Mouse (Mus musculus) forebrain, postnatal 0 days (tissue): Measurements from ENCODE around the gene Lman2. TPM values are rescaled to one million over a fixed set of nuclear protein-coding genes. Genes with fewer than 3 reads are reported as not detected.

ENCODE experiments used
- ATAC-seq: fragments of 200-750 bp; cut with Nextera tagmentation; 2 replicates; pipeline ENCODE4 v1.8.0; 2017; ENCODE audit warnings: mild to moderate bottlenecking, moderate library complexity
- DNase-seq: peaks from one replicate; pipeline ENCODE4 v3.0.0-alpha.2; 2015
- H3K27ac ChIP-seq: fragments of 300-500 bp; sonication (generic); 2 replicates; pipeline ENCODE4 v1.5.1; 2014; ENCODE audit warnings: low read depth, mild to moderate bottlenecking, antibody characterized with exemption, low read length, moderate library complexity, mixed read lengths
- H3K27me3 ChIP-seq: fragments of 300-500 bp; sonication (generic); 2 replicates; pipeline ENCODE4 v1.6.1; 2014; ENCODE audit warnings: mild to moderate bottlenecking, low read length, mixed read lengths; ENCODE audit not compliant: insufficient read depth
- H3K36me3 ChIP-seq: fragments of 300-500 bp; sonication (generic); 2 replicates; pipeline ENCODE4 v1.6.1; 2014; ENCODE audit warnings: mild to moderate bottlenecking, moderate library complexity; ENCODE audit not compliant: insufficient read depth
- H3K4me1 ChIP-seq: fragments of 300-500 bp; sonication (generic); 2 replicates; pipeline ENCODE4 v1.6.1; 2014; ENCODE audit warnings: antibody characterized with exemption; ENCODE audit not compliant: insufficient read depth
- H3K4me2 ChIP-seq: fragments of 300-500 bp; sonication (generic); 2 replicates; pipeline ENCODE4 v1.6.1; 2014; ENCODE audit warnings: low read depth, mild to moderate bottlenecking, moderate library complexity
- H3K4me3 ChIP-seq: fragments of 300-500 bp; sonication (generic); 2 replicates; pipeline ENCODE4 v1.5.1; 2014; ENCODE audit warnings: low read depth, low read length, mixed read lengths
- H3K9ac ChIP-seq: fragments of 300-500 bp; sonication (generic); 2 replicates; pipeline ENCODE4 v1.6.1; 2014; ENCODE audit warnings: mild to moderate bottlenecking
- H3K9me3 ChIP-seq: fragments of 300-500 bp; sonication (generic); 2 replicates; pipeline ENCODE4 v1.6.1; 2016; ENCODE audit warnings: low read length
- CTCF ChIP-seq: sonication (generic); IDR thresholded peaks from 2 replicates; pipeline ENCODE4 v1.5.1; 2016; ENCODE audit warnings: antibody characterized with exemption, control low read depth, low read depth
- WGBS: fragments of 180-500 bp; shearing (Covaris S2); extraction: QIAGEN DNeasy Blood & Tissue Kit; methylation state at CpG from one replicate; pipeline ENCODE4 v1.1.7; 2014; 5-methylcytosine and 5-hydroxymethylcytosine counted together
- polyA plus RNA-seq: library from polyadenylated mRNA; unstranded; fragments of >200 nt; fragmentation: Nextera tagmentation; extraction: Ambion mirVana; gene quantifications from 2 replicates; pipeline ENCODE4 v1.2.1, GENCODE M21; 2015
- total RNA-seq: library from RNA; depleted of rRNA; stranded (reverse); fragments of >200 nt; gene quantifications from 2 replicates; pipeline ENCODE4 v1.2.3, GENCODE M21; 2014; rRNA removed

Gene Lman2
- total and polyA plus RNA-seq, 2 experiments from 2014 or later = 32.8 to 62.6 TPM

DNA sequence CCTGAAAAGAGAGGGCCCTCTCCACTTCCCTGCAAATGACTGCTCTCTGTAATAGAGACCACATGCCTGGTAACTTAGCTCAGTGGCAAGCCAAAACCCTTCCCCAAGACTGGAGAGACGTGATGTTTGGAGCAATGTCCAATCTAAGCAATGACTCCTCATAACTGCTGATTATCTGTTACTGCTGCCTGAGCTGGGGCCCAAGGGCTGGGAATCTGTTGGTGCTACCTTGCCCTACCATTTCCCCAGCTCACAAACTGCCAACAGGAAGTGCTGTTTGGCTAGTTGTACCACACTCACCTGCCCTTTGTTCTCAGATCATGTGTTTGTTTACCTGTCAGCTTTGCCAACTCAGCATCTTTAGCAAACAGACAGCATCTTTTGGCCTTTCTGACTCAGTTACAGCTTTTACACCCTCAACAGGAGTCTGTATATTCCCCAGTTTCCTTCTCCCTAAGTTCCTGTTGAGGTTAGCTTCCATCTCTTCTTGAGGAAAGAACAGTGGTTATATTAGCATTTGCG, 47.6 kb downstream of the Lman2 start:
- H3K9ac ChIP-seq = no peak overlapping the region
- no peak overlapping the region for H3K27ac ChIP-seq
- H3K9me3 ChIP-seq = no peaks in the 10 kb centered on the region
- ATAC-seq (no peak), DNase-seq (no peak)
- H3K4me2 ChIP-seq = no peak overlapping the region
- no peaks in the 10 kb centered on the region for H3K27me3 ChIP-seq
- no peaks in the 10 kb centered on the region for H3K4me1 ChIP-seq
- no peak for TF ChIP-seq CTCF
- WGBS = 88% methylated on average over 2 of the region's 2 CpGs
- no peak overlapping the region for H3K4me3 ChIP-seq
- peaks cover 70% of the 10 kb centered on the region for H3K36me3 ChIP-seq

- H3K4me3 ChIP-seq = no peak overlapping the region
- H3K27me3 ChIP-seq = no peaks in the 10 kb centered on the region
- H3K4me1 ChIP-seq = no peaks in the 10 kb centered on the region
- H3K4me2 ChIP-seq = no peak overlapping the region
- no peak overlapping the region for H3K9ac ChIP-seq
- ATAC-seq (no peak), DNase-seq (no peak)
- TF ChIP-seq CTCF = no peak
- no peak overlapping the region for H3K27ac ChIP-seq
- peaks cover 73% of the 10 kb centered on the region for H3K36me3 ChIP-seq
- WGBS = 83% methylated on average over 9 of the region's 9 CpGs
- H3K9me3 ChIP-seq = no peaks in the 10 kb centered on the region
Observed at GRCm38 (mm10) chr13:55313051-55313450, 49.5 kb downstream of the Lman2 start.

DNA sequence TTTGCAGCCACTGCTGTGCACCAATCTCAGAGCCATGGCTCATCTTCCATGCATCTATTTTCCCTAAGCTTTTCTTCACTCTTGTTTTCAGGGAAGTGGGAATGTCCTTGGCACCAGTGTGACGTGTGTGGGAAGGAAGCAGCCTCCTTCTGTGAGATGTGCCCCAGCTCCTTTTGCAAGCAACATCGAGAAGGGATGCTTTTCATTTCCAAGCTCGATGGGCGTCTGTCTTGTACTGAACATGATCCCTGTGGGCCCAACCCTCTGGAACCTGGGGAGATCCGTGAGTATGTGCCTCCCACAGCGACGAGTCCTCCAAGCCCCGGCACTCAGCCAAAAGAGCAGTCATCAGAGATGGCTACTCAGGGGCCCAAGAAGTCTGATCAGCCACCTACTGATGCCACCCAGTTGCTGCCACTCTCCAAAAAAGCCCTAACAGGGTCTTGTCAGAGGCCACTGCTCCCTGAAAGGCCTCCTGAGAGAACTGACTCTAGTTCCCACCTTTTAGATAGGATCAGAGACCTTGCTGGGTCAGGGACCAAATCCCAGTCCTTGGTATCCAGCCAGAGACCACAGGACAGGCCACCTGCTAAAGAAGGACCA, 50.5 kb downstream of the Lman2 start:
- ATAC-seq = no peak
- no peaks in the 10 kb centered on the region for H3K27me3 ChIP-seq
- no peak overlapping the region for H3K4me2 ChIP-seq
- no peak overlapping the region for H3K4me3 ChIP-seq
- no peak for TF ChIP-seq CTCF
- H3K9ac ChIP-seq = no peak overlapping the region
- no peak for DNase-seq
- no peaks in the 10 kb centered on the region for H3K9me3 ChIP-seq
- H3K36me3 ChIP-seq = peaks cover 73% of the 10 kb centered on the region
- 93% methylated on average over 8 of the region's 8 CpGs for WGBS
- no peak overlapping the region for H3K27ac ChIP-seq
- H3K4me1 ChIP-seq = no peaks in the 10 kb centered on the region

GRCm38 (mm10) chr13:55300913-55301312, 61.7 kb downstream of the Lman2 start:
- peaks cover 54% of the 10 kb centered on the region for H3K36me3 ChIP-seq
- H3K4me2 ChIP-seq = no peak overlapping the region
- no peaks in the 10 kb centered on the region for H3K9me3 ChIP-seq
- no peak for TF ChIP-seq CTCF
- H3K27me3 ChIP-seq = no peaks in the 10 kb centered on the region
- no peak overlapping the region for H3K9ac ChIP-seq
- DNase-seq (no peak), ATAC-seq (no peak)
- H3K4me3 ChIP-seq = no peak overlapping the region
- no peak overlapping the region for H3K27ac ChIP-seq
- H3K4me1 ChIP-seq = no peaks in the 10 kb centered on the region
- WGBS = 94% methylated on average over 5 of the region's 5 CpGs

DNA sequence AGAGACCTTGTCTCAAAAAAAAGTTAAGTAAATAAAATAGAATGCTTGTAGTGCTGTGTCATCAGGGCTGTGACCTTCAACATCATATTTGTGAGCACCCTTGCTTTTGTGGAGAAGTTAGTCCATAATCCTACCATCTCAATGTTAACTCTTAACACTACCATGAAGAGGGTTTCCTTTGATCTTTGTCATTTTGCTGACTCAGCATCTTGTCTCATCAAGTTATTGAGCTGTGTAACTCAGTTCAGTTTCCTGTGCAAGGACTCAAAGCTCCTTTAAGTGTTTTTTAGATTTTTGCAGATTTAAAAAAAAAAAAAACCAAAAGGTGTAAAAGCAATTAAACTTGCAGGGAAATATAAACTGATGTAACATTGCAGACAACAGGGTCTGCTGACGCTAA, 65.8 kb downstream of the Lman2 start:
- WGBS = 91% methylated on average over 1 of the region's 1 CpGs
- no peak for ATAC-seq
- peaks cover 58% of the 10 kb centered on the region for H3K36me3 ChIP-seq

More for the DNA sequence above, 65.8 kb downstream of the Lman2 start:
- no peak overlapping the region for H3K4me2 ChIP-seq
- no peak overlapping the region for H3K4me3 ChIP-seq
- no peak for TF ChIP-seq CTCF
- DNase-seq = no peak
- no peaks in the 10 kb centered on the region for H3K9me3 ChIP-seq
- no peaks in the 10 kb centered on the region for H3K27me3 ChIP-seq
- H3K9ac ChIP-seq = no peak overlapping the region
- no peaks in the 10 kb centered on the region for H3K4me1 ChIP-seq
- no peak overlapping the region for H3K27ac ChIP-seq

Other genes with a start within 250 kb of the Lman2 start
- gene Gm17617, start 229.2 kb downstream of the Lman2 start, total RNA-seq = not detected in 2 replicates
- gene Gm17617, start 229.2 kb downstream of the Lman2 start, polyA plus RNA-seq = not detected in 2 replicates
- gene Fgfr4, start 210.1 kb downstream of the Lman2 start, total RNA-seq = 0.08 and 0.19 TPM in 2 replicates
- gene Fgfr4, start 210.1 kb downstream of the Lman2 start, polyA plus RNA-seq = 0.33 and 0.40 TPM in 2 replicates
- gene Nsd1, start 153.0 kb downstream of the Lman2 start, total RNA-seq = 81.2 and 104 TPM in 2 replicates
- gene Nsd1, start 153.0 kb downstream of the Lman2 start, polyA plus RNA-seq = 37.5 and 48.2 TPM in 2 replicates
- gene Prelid1, start 42.3 kb downstream of the Lman2 start, total RNA-seq = 159 and 187 TPM in 2 replicates
- gene Prelid1, start 42.3 kb downstream of the Lman2 start, polyA plus RNA-seq = 313 and 316 TPM in 2 replicates
- 67.3 and 77.4 TPM in 2 replicates for gene Rab24, start 40.8 kb downstream of the Lman2 start, total RNA-seq
- gene Rab24, start 40.8 kb downstream of the Lman2 start, polyA plus RNA-seq = 92.3 and 99.4 TPM in 2 replicates
- gene Mxd3, start 33.0 kb downstream of the Lman2 start, total RNA-seq = 10.1 and 10.5 TPM in 2 replicates
- 7.3 and 9.4 TPM in 2 replicates for gene Mxd3, start 33.0 kb downstream of the Lman2 start, polyA plus RNA-seq
- 4.0 and 4.4 TPM in 2 replicates for gene Rgs14, start 6.9 kb upstream of the Lman2 start, total RNA-seq
- 2.5 and 3.9 TPM in 2 replicates for gene Rgs14, start 6.9 kb upstream of the Lman2 start, polyA plus RNA-seq
- gene Slc34a1, start 35.4 kb upstream of the Lman2 start, total RNA-seq = 0.95 TPM in 1 of 2 replicates, not detected in the other
- 0.29 TPM in 1 of 2 replicates, not detected in the other for gene Slc34a1, start 35.4 kb upstream of the Lman2 start, polyA plus RNA-seq
- gene Pfn3, start 52.4 kb upstream of the Lman2 start, total RNA-seq = not detected in 2 replicates
- 0.93 and 1.5 TPM in 2 replicates for gene Pfn3, start 52.4 kb upstream of the Lman2 start, polyA plus RNA-seq
- gene F12, start 64.0 kb upstream of the Lman2 start, total RNA-seq = 0.15 TPM in 1 of 2 replicates, not detected in the other
- 0.45 and 0.51 TPM in 2 replicates for gene F12, start 64.0 kb upstream of the Lman2 start, polyA plus RNA-seq
- gene Grk6, start 82.3 kb upstream of the Lman2 start, total RNA-seq = 79.5 and 88.2 TPM in 2 replicates
- gene Grk6, start 82.3 kb upstream of the Lman2 start, polyA plus RNA-seq = 38.5 and 40.8 TPM in 2 replicates
- 108 and 118 TPM in 2 replicates for gene Prr7, start 101.5 kb upstream of the Lman2 start, total RNA-seq
- 7.8 and 8.7 TPM in 2 replicates for gene Prr7, start 101.5 kb upstream of the Lman2 start, polyA plus RNA-seq
- 545 and 619 TPM in 2 replicates for gene Dbn1, start 125.3 kb upstream of the Lman2 start, total RNA-seq
- 603 and 619 TPM in 2 replicates for gene Dbn1, start 125.3 kb upstream of the Lman2 start, polyA plus RNA-seq
- gene Pdlim7, start 150.9 kb upstream of the Lman2 start, total RNA-seq = 26.6 and 36.7 TPM in 2 replicates
- gene Pdlim7, start 150.9 kb upstream of the Lman2 start, polyA plus RNA-seq = 114 and 115 TPM in 2 replicates
- 2.5 and 4.8 TPM in 2 replicates for gene Dok3, start 166.5 kb upstream of the Lman2 start, total RNA-seq
- gene Dok3, start 166.5 kb upstream of the Lman2 start, polyA plus RNA-seq = 0.82 TPM in 2 replicates
- gene Ddx41, start 173.9 kb upstream of the Lman2 start, total RNA-seq = 65.2 and 69.6 TPM in 2 replicates
- 46.1 and 51.7 TPM in 2 replicates for gene Ddx41, start 173.9 kb upstream of the Lman2 start, polyA plus RNA-seq
- gene Fam193b, start 208.3 kb upstream of the Lman2 start, total RNA-seq = 88.4 and 93.1 TPM in 2 replicates
- 41.2 and 41.6 TPM in 2 replicates for gene Fam193b, start 208.3 kb upstream of the Lman2 start, polyA plus RNA-seq
- 52.9 and 56.3 TPM in 2 replicates for gene Tmed9, start 210.9 kb upstream of the Lman2 start, total RNA-seq
- 102 TPM in 2 replicates for gene Tmed9, start 210.9 kb upstream of the Lman2 start, polyA plus RNA-seq
- gene B4galt7, start 237.1 kb upstream of the Lman2 start, total RNA-seq = 57.6 and 63.1 TPM in 2 replicates
- 36.1 and 43.0 TPM in 2 replicates for gene B4galt7, start 237.1 kb upstream of the Lman2 start, polyA plus RNA-seq